Mouse (Mus musculus): ENCODE measurements at regions not wholly inside any gene's neighbourhood (a gene's known extent, or its start where the extent isn't known, plus 50 kb on each side); places are given as distances from the start of the nearest gene placed in this dataset.

GRCm38 (mm10) chr1:167951717-167952116 lies 262.7 kb downstream of the Lmx1a start:
- TF ChIP-seq TCF12 (IDR thresholded peaks at IDR 0.05; ENCODE audit: low read depth, low read length) = no peak
- no peak for TF ChIP-seq POLR2AphosphoS2 (IDR thresholded peaks at IDR 0.05; ENCODE audit: low read length)
- no peak for TF ChIP-seq RCOR1 (IDR thresholded peaks at IDR 0.05; ENCODE audit: low read depth, low read length)
- TF ChIP-seq GABPA (IDR thresholded peaks at IDR 0.05; ENCODE audit: low read depth, low read length) = no peak
- TF ChIP-seq CHD1 (IDR thresholded peaks at IDR 0.05; ENCODE audit: low read depth, low read length) = no peak
- TF ChIP-seq BHLHE40 (IDR thresholded peaks at IDR 0.05; ENCODE audit: borderline replicate concordance, low read depth, low read length) = no peak
- TF ChIP-seq TBP (IDR thresholded peaks at IDR 0.05; ENCODE audit: low read depth, low read length) = no peak
- no peak for TF ChIP-seq CHD2 (IDR thresholded peaks at IDR 0.05; ENCODE audit: low read length)
- no peak for TF ChIP-seq ZMIZ1 (IDR thresholded peaks at IDR 0.05; ENCODE audit: low read depth, low read length)
- TF ChIP-seq RAD21 (IDR thresholded peaks at IDR 0.05; ENCODE audit: low read depth, low read length) = no peak
- TF ChIP-seq ELF1 (IDR thresholded peaks at IDR 0.05; ENCODE audit: low read depth, low read length) = no peak
- TF ChIP-seq USF1 (IDR thresholded peaks at IDR 0.05; ENCODE audit: low read depth, low read length) = no peak
- TF ChIP-seq TAL1 (IDR thresholded peaks at IDR 0.05; ENCODE audit: low read length) = no peak
- TF ChIP-seq USF2 (IDR thresholded peaks at IDR 0.05; ENCODE audit: borderline replicate concordance in 1 of 2, insufficient read depth in 1 of 2, low read depth in 1 of 2, low read length in 2 of 2) = no peak
- no peak for TF ChIP-seq SMC3 (IDR thresholded peaks at IDR 0.05; ENCODE audit: low read depth, low read length)
- TF ChIP-seq ETS1 (IDR thresholded peaks at IDR 0.05; ENCODE audit: low read depth, low read length) = no peak
- no peak for TF ChIP-seq ZNF384 (IDR thresholded peaks at IDR 0.05; ENCODE audit: low read depth, low read length)
- TF ChIP-seq GATA1 (IDR thresholded peaks at IDR 0.05; ENCODE audit: low read depth, low read length) = no peak
- TF ChIP-seq POLR2AphosphoS5 (IDR thresholded peaks at IDR 0.05; ENCODE audit: borderline replicate concordance, low read depth, low read length) = no peak
- no peak for TF ChIP-seq POLR2A (IDR thresholded peaks at IDR 0.05; ENCODE audit: control insufficient read depth in 1 of 2, insufficient read depth in 1 of 2, low read depth in 1 of 2, low read length in 2 of 2, poor library complexity in 1 of 2)
- H3K4me3 ChIP-seq (ENCODE audit: control insufficient read depth in 1 of 2, insufficient read depth in 1 of 2, low read depth in 2 of 2, low read length in 2 of 2) = no peak overlapping the region
- H3K36me3 ChIP-seq (ENCODE audit: control insufficient read depth in 1 of 2, insufficient read depth in 2 of 2, low read length in 2 of 2) = no peaks in the 10 kb centered on the region
- H3K27ac ChIP-seq (ENCODE audit: control insufficient read depth, low read depth, low read length) = no peak overlapping the region
- H3K4me1 ChIP-seq (ENCODE audit: control insufficient read depth in 1 of 2, insufficient read depth in 2 of 2, low read length in 2 of 2) = no peaks in the 10 kb centered on the region
- H3K27me3 ChIP-seq (ENCODE audit: control insufficient read depth in 1 of 2, insufficient read depth in 2 of 2, low read length in 2 of 2) = no peaks in the 10 kb centered on the region
- no peak for DNase-seq (ENCODE audit: low read depth, low spot score)
- no peaks in the 10 kb centered on the region for H3K79me2 ChIP-seq (ENCODE audit: control insufficient read depth, insufficient read depth, low read length, poor library complexity)
- H3K9ac ChIP-seq (ENCODE audit: control insufficient read depth, low read depth, low read length, poor library complexity, severe bottlenecking) = no peak overlapping the region
- no peaks in the 10 kb centered on the region for H3K9me3 ChIP-seq (replicated peaks; ENCODE audit: insufficient read depth, low read length)

DNA sequence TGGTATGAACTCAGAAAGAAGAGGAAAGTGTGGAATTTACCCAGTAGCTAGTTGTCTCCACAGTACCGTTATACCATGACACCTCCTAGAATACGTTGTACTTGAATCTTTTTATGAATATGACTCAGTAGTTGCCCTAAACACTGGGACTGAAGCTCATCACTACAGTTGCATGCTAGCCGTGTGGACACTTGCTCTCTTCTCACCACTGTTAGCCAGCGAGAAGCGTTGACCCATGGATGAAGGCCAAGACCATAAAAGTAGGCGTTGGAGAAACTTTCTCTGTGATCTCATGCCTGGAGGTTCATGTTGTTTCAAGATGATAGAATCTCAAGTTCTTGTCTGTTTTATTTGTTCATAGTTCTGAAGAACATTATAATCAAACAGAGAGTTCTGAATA lies 269.5 kb downstream of the Lmx1a start:
- H3K4me3 ChIP-seq (ENCODE audit: control insufficient read depth in 1 of 2, insufficient read depth in 1 of 2, low read depth in 2 of 2, low read length in 2 of 2) = no peak overlapping the region
- no peaks in the 10 kb centered on the region for H3K4me1 ChIP-seq (ENCODE audit: control insufficient read depth in 1 of 2, insufficient read depth in 2 of 2, low read length in 2 of 2)
- no peak overlapping the region for H3K27ac ChIP-seq (ENCODE audit: control insufficient read depth, low read depth, low read length)
- H3K9ac ChIP-seq (ENCODE audit: control insufficient read depth, low read depth, low read length, poor library complexity, severe bottlenecking) = no peak overlapping the region
- no peaks in the 10 kb centered on the region for H3K36me3 ChIP-seq (ENCODE audit: control insufficient read depth in 1 of 2, insufficient read depth in 2 of 2, low read length in 2 of 2)
- no peaks in the 10 kb centered on the region for H3K27me3 ChIP-seq (ENCODE audit: control insufficient read depth in 1 of 2, insufficient read depth in 2 of 2, low read length in 2 of 2)
- TF ChIP-seq GABPA (IDR thresholded peaks at IDR 0.05; ENCODE audit: low read depth, low read length) (no peak), UBTF (IDR thresholded peaks at IDR 0.05; ENCODE audit: borderline replicate concordance, insufficient read depth, low read depth, low read length) (no peak), BHLHE40 (IDR thresholded peaks at IDR 0.05; ENCODE audit: borderline replicate concordance, low read depth, low read length) (no peak)
- H3K9me3 ChIP-seq (replicated peaks; ENCODE audit: insufficient read depth, low read length) = no peaks in the 10 kb centered on the region
- no peak for DNase-seq (ENCODE audit: low read depth, low spot score)
- no peaks in the 10 kb centered on the region for H3K79me2 ChIP-seq (ENCODE audit: control insufficient read depth, insufficient read depth, low read length, poor library complexity)
